Mouse (Mus musculus): ENCODE measurements at regions not wholly inside any gene's neighbourhood (a gene's known extent, or its start where the extent isn't known, plus 50 kb on each side); places are given as distances from the start of the nearest gene placed in this dataset.
A peak's percentile ranks its signal among the peaks of the same experiment; 100 is the strongest.

- no peak for ATAC-seq (ENCODE audit: borderline replicate concordance, extremely low read depth, low FRiP score, low TSS enrichment)
- Histone ChIP-seq H3K36me3 (no peaks in the 10 kb centered on the region), H3K4me2 (no peak overlapping the region), H3K27me3 (no peaks in the 10 kb centered on the region), H3K9me3 (no peaks in the 10 kb centered on the region), H3K27ac (no peak overlapping the region), H3K9ac (no peak overlapping the region), H3K4me3 (no peak overlapping the region), H3K4me1 (peaks cover 4% of the 10 kb centered on the region; the same call in 1 of the 2 replicates)
- WGBS, result 46% methylated on average over 6 of the region's 6 CpGs
These were observed 107.7 kb upstream of the Spats2l start for GRCm38 (mm10) chr1:57666179-57666693.

DNA sequence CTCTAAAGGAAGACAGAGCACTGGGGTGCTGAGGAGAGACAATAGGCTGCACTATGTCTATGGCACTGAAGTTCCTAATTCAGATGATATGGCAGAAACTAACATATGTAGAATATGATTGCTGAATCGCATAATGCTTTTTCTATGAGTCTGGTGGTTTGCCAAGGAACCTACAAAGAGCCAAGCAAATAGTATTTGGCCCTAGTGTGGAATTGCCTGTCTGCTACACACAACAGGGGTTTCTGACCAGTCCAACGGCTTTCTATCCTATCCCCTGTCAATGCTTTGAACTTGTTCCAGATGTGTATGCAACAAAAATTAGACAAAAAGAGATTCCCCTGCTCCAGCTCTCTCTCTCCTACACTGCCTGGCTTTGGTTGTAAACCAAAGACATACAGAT lies 100.5 kb upstream of the Spats2l start:
- Histone ChIP-seq H3K9me3 (no peaks in the 10 kb centered on the region), H3K36me3 (no peaks in the 10 kb centered on the region), H3K9ac (no peak overlapping the region), H3K27ac (peak overlapping the region; percentile 27; the same call in 1 of the 2 replicates), H3K4me1 (0 out of 2 replicates have a peak, but pooled peaks cover 6% of the 10 kb centered on the region), H3K4me3 (no peak overlapping the region), H3K27me3 (no peaks in the 10 kb centered on the region), H3K4me2 (no peak overlapping the region)
- ATAC-seq (ENCODE audit: borderline replicate concordance, extremely low read depth, low FRiP score, low TSS enrichment), result no peak; the same call in 1 of the 2 replicates
- 39% methylated on average over 2 of the region's 2 CpGs for WGBS

- Histone ChIP-seq H3K9ac (no peak overlapping the region), H3K36me3 (no peaks in the 10 kb centered on the region), H3K27ac (peak overlapping the region; percentile 27; the same call in 1 of the 2 replicates), H3K9me3 (no peaks in the 10 kb centered on the region), H3K4me3 (no peak overlapping the region), H3K27me3 (no peaks in the 10 kb centered on the region), H3K4me1 (0 out of 2 replicates have a peak, but pooled peaks cover 6% of the 10 kb centered on the region), H3K4me2 (no peak overlapping the region)
- no peak for ATAC-seq (ENCODE audit: borderline replicate concordance, extremely low read depth, low FRiP score, low TSS enrichment)
- WGBS, result 50% methylated on average over 7 of the region's 7 CpGs
These were observed 99.8 kb upstream of the Spats2l start for GRCm38 (mm10) chr1:57673957-57674699.

DNA sequence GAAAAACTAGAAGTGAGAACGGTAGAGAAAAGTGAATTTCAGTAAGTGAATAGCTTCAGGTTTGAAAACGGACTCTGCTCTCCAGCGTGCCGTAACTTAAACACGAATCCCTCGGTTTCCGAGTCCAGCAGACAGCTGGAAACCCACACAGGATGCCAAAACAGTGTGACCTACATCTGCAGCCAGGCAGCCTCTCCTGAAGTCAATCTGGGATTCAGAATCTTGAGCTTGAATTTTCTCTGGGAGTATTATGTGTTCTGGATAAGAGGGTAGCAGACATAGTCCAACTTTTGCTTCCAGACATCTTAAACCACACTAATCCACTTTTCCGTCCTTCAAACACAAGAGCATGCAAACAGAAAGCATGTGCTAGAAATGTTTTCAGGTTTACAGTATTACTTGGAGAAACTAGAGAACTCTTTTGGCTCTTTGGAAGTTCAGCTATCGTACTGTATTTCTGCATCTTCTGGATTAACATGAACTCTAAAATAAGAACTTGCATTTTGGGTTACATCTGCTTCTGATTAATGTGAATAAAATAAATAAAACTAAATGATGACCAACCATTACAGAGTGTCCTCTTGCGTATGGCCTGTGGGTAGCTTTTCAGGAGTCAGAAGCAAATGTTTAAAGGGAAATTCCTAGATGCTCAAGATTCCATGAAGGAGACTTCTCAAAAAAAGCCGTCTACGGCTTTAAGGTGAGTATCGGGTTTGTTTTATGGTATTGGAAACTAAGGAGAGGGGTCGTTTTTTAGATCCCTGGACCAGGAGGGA lies 89.4 kb upstream of the Spats2l start:
- 69% methylated on average over 14 of the region's 14 CpGs for WGBS
- Histone ChIP-seq H3K9me3 (no peaks in the 10 kb centered on the region), H3K36me3 (no peaks in the 10 kb centered on the region), H3K9ac (no peak overlapping the region), H3K4me3 (no peak overlapping the region), H3K4me1 (no peaks in the 10 kb centered on the region), H3K27me3 (no peaks in the 10 kb centered on the region), H3K4me2 (no peak overlapping the region), H3K27ac (no peak overlapping the region)
- no peak for ATAC-seq (ENCODE audit: borderline replicate concordance, extremely low read depth, low FRiP score, low TSS enrichment)

- Histone ChIP-seq H3K9me3 (no peaks in the 10 kb centered on the region), H3K27me3 (no peaks in the 10 kb centered on the region), H3K4me3 (no peak overlapping the region), H3K4me2 (no peak overlapping the region), H3K9ac (no peak overlapping the region), H3K4me1 (no peaks in the 10 kb centered on the region), H3K27ac (no peak overlapping the region), H3K36me3 (no peaks in the 10 kb centered on the region)
- no peak for ATAC-seq (ENCODE audit: borderline replicate concordance, extremely low read depth, low FRiP score, low TSS enrichment)
These were observed 84.7 kb upstream of the Spats2l start for GRCm38 (mm10) chr1:57689253-57689652.

DNA sequence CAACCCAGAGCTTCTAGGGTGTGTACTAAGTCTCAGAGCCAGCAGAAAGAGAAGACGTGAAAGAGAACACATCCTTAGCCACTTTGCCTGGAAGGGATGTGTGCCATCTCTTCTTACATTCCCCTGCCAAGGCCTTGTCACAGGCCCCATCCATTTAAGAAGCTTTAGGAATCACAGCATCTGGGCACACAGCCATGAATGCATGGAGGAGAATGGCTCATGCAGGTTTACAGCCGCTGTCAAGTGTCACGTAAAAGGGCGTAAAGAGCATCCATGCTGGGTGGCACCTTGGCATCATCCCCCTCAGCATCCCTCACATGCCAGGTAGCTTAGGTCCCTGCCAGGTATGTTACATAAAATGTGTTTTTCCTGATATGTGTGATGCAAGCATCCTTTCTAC lies 66.1 kb upstream of the Spats2l start:
- Histone ChIP-seq H3K4me2 (no peak overlapping the region), H3K4me3 (no peak overlapping the region), H3K36me3 (no peaks in the 10 kb centered on the region), H3K27ac (no peak overlapping the region), H3K27me3 (no peaks in the 10 kb centered on the region), H3K9ac (no peak overlapping the region), H3K4me1 (peaks cover under 1% of the 10 kb centered on the region; the same call in 1 of the 2 replicates), H3K9me3 (no peaks in the 10 kb centered on the region)
- no peak for ATAC-seq (ENCODE audit: borderline replicate concordance, extremely low read depth, low FRiP score, low TSS enrichment)
- 63% methylated on average over 4 of the region's 4 CpGs for WGBS

DNA sequence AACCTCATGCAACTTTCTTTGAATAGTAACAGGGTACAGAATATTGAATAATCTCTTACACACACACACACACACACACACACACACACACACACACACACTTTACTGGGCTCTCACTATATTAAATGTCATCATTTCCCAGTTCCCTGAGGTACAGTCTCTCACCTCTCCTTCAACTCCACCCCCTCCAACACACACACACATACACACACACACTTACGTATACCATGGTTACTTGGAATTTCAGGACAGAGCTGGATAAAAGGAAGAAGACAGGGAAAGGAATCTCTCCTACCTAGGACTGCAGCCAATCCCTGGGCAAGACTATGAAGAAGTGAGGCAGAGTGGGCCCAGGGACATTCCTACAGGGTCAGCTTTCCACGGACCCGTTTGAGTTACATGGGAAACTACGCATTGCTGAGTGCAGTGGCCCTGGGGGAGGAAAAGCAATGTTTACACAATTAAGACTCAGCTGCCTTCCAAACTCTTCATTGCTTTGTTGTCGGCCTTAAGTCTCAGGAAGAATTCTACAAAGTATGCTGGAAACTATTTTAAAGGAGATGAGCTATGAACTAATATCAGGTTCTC lies 61.0 kb upstream of the Spats2l start:
- H3K27ac ChIP-seq, result no peak overlapping the region

DNA sequence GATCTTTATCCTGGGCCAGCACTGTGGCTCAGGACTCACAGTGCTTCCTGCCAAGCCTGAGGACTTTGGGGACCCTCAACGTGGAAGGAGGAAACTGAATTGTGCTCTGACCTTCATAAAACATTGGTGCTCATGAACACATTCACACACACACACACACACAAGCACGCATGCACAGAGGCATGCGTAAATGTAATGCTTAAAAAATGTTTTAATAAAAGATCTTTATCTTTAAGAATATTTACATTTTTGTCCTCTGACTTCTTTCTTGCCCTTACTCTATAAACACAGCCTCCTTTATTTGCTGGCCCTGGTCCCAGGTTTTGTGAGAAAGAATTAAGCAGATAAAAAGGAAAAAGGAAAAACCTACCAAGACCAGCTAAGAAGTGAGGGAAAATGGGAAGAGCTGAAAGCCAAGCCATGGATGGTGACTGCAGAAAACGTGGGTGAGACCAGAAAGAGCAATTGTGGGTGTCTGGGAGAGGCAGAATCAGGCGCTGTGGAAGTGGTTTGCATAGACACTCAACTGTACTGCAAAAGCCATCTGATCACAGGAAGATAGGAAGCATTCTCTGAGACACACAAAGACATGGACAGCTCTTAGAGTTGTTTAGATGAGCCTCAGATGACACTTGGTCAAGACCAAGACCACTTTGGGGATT lies 56.7 kb upstream of the Spats2l start:
- Histone ChIP-seq H3K27me3 (no peaks in the 10 kb centered on the region), H3K4me3 (no peak overlapping the region), H3K27ac (peak overlapping the region; percentile 88), H3K4me2 (no peak overlapping the region), H3K36me3 (no peaks in the 10 kb centered on the region), H3K9ac (no peak overlapping the region), H3K9me3 (no peaks in the 10 kb centered on the region), H3K4me1 (peaks cover 32% of the 10 kb centered on the region)
- ATAC-seq (ENCODE audit: borderline replicate concordance, extremely low read depth, low FRiP score, low TSS enrichment), result peak; percentile 76
- 9% methylated on average over 5 of the region's 5 CpGs for WGBS

More for the DNA sequence above, 61.0 kb upstream of the Spats2l start:
- H3K36me3 ChIP-seq, result no peaks in the 10 kb centered on the region
- ATAC-seq (ENCODE audit: borderline replicate concordance, extremely low read depth, low FRiP score, low TSS enrichment), result no peak
- H3K9ac ChIP-seq, result no peak overlapping the region
- H3K4me2 ChIP-seq, result no peak overlapping the region
- no peaks in the 10 kb centered on the region for H3K27me3 ChIP-seq
- H3K4me3 ChIP-seq, result no peak overlapping the region
- no peaks in the 10 kb centered on the region for H3K9me3 ChIP-seq
- H3K4me1 ChIP-seq, result peaks cover 31% of the 10 kb centered on the region
- 30% methylated on average over 5 of the region's 5 CpGs for WGBS

DNA sequence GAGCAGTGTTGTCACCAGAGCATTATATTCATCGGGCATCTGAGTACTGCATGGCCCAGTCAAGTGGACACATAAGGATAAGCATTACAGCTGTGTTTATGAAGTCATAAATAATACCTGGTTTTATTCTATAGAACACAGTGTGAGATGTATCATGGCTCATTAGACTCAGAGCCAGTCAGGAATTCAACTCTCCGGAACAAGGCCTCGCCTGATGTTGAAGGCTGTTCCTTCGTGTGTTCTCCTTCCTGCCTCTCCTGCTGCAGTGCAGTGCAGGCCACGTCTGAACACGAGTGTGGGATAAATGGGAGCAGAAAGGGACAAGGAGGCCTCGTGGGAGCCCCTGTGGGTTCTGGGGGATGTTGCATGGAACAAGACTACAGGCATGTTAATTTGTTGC lies 55.6 kb upstream of the Spats2l start:
- WGBS, result 66% methylated on average over 7 of the region's 7 CpGs
- Histone ChIP-seq H3K9ac (no peak overlapping the region), H3K36me3 (no peaks in the 10 kb centered on the region), H3K4me2 (no peak overlapping the region), H3K4me3 (no peak overlapping the region), H3K27ac (no peak overlapping the region), H3K4me1 (peaks cover 28% of the 10 kb centered on the region), H3K9me3 (no peaks in the 10 kb centered on the region), H3K27me3 (no peaks in the 10 kb centered on the region)
- ATAC-seq (ENCODE audit: borderline replicate concordance, extremely low read depth, low FRiP score, low TSS enrichment), result no peak
